Mouse (Mus musculus) intestine, embryonic 14.5 days (tissue): ENCODE measurements at regions not wholly inside any gene's neighbourhood (a gene's known extent, or its start where the extent isn't known, plus 50 kb on each side); places are given as distances from the start of the nearest gene placed in this dataset.

Experiments
- ATAC-seq: fragments of 200-750 bp; cut with Nextera tagmentation; replicated peaks from 2 replicates; pipeline ENCODE4 v1.8.0; 2017; ENCODE audit warnings: low read depth, moderate number of reproducible peaks, moderate TSS enrichment, moderate library complexity; ENCODE audit not compliant: low FRiP score, low TSS enrichment
- DNase-seq: peaks from one replicate; pipeline ENCODE4 v3.0.0-alpha.2; 2018; ENCODE audit warnings: low spot score
- H3K27ac ChIP-seq: fragments of 300-500 bp; sonication (generic); 2 replicates; pipeline ENCODE4 v1.5.1; 2014; ENCODE audit warnings: low read depth, mild to moderate bottlenecking, control low read depth
- H3K27me3 ChIP-seq: fragments of 300-500 bp; sonication (generic); replicated peaks from 2 replicates; pipeline ENCODE4 v1.6.1; 2014; ENCODE audit warnings: low read length, control low read depth; ENCODE audit not compliant: control insufficient read depth, insufficient read depth
- H3K36me3 ChIP-seq: fragments of 300-500 bp; sonication (generic); 2 replicates; pipeline ENCODE4 v1.6.1; 2014; ENCODE audit warnings: low read length, control low read depth; ENCODE audit not compliant: control insufficient read depth, insufficient read depth
- H3K4me1 ChIP-seq: fragments of 300-500 bp; sonication (generic); replicated peaks from 2 replicates; pipeline ENCODE4 v1.6.1; 2014; ENCODE audit warnings: low read length, control low read depth, mixed read lengths; ENCODE audit not compliant: control insufficient read depth, insufficient read depth
- H3K4me2 ChIP-seq: fragments of 300-500 bp; sonication (generic); 2 replicates; pipeline ENCODE4 v1.6.1; 2014; ENCODE audit warnings: low read length
- H3K4me3 ChIP-seq: fragments of 300-500 bp; sonication (generic); 2 replicates; pipeline ENCODE4 v1.5.1; 2014; ENCODE audit warnings: low read depth, low read length, control low read depth, mixed read lengths
- H3K9ac ChIP-seq: fragments of 300-500 bp; sonication (generic); 2 replicates; pipeline ENCODE4 v1.6.1; 2014; ENCODE audit warnings: mild to moderate bottlenecking, low read length
- H3K9me3 ChIP-seq: fragments of 300-500 bp; sonication (generic); 2 replicates; pipeline ENCODE4 v1.6.1; 2016; ENCODE audit warnings: low read length, control low read depth; ENCODE audit not compliant: control insufficient read depth
- WGBS: fragments of 180-500 bp; shearing (Covaris S2); extraction: QIAGEN DNeasy Blood & Tissue Kit; methylation state at CpG from one replicate; pipeline ENCODE4 v1.1.7; 2014; 5-methylcytosine and 5-hydroxymethylcytosine counted together

- H3K27me3 ChIP-seq: no peaks in the 10 kb centered on the region
- 30% methylated on average over 4 of the region's 4 CpGs for WGBS
- H3K4me2 ChIP-seq: no peak overlapping the region
- H3K36me3 ChIP-seq: no peaks in the 10 kb centered on the region
- H3K4me1 ChIP-seq: no peaks in the 10 kb centered on the region
- H3K9me3 ChIP-seq: no peaks in the 10 kb centered on the region
- no peak overlapping the region for H3K27ac ChIP-seq
- H3K4me3 ChIP-seq: no peak overlapping the region
- no peak overlapping the region for H3K9ac ChIP-seq
- ATAC-seq (no peak), DNase-seq (no peak)
These were observed 306.9 kb upstream of the Zc3h15 start for GRCm38 (mm10) chr2:83337364-83337763.

- Histone ChIP-seq H3K9ac (no peak overlapping the region), H3K4me2 (no peak overlapping the region), H3K27ac (no peak overlapping the region), H3K4me1 (no peaks in the 10 kb centered on the region), H3K36me3 (no peaks in the 10 kb centered on the region), H3K9me3 (no peaks in the 10 kb centered on the region), H3K4me3 (no peak overlapping the region), H3K27me3 (no peaks in the 10 kb centered on the region)
- no peak for ATAC-seq
- DNase-seq: no peak
- WGBS: 82% methylated on average over 6 of the region's 6 CpGs
These were observed 304.1 kb upstream of the Zc3h15 start for GRCm38 (mm10) chr2:83340168-83340567.
